Mouse (Mus musculus): ENCODE data around the gene Dnase1l1. TPM values are rescaled to one million over a fixed set of nuclear protein-coding genes. Genes with fewer than 3 reads are reported as not detected.
A peak's percentile ranks its signal among the peaks of the same experiment; 100 is the strongest.

Dnase1l1 gene
- polyA plus RNA-seq, 1 experiment from 2014 or later = 26.2 TPM

GRCm38 (mm10) chrX:74244614-74245083, 37.5 kb downstream of the Dnase1l1 start:
- Histone ChIP-seq H3K4me1 (replicated peaks; ENCODE audit: control insufficient read depth, insufficient read depth, low read length) (no peaks in the 10 kb centered on the region), H3K27ac (ENCODE audit: low read depth, low read length) (0 out of 2 replicates have a peak overlapping the region, but pooled peaks have one; percentile 80), H3K4me2 (replicated peaks; ENCODE audit: low read depth) (peak overlapping the region; percentile 72), H3K9me3 (ENCODE audit: control insufficient read depth) (no peaks in the 10 kb centered on the region), H3K9ac (ENCODE audit: low read depth, low read length) (0 out of 2 replicates have a peak overlapping the region, but pooled peaks have one; percentile 7), H3K4me3 (ENCODE audit: low read depth, low read length) (peak overlapping the region; percentile 45), H3K36me3 (ENCODE audit: control insufficient read depth, insufficient read depth) (peaks cover 6% of the 10 kb centered on the region; the same call in 1 of the 2 replicates), H3K27me3 (replicated peaks; ENCODE audit: control insufficient read depth, insufficient read depth, low read length) (no peaks in the 10 kb centered on the region)
- TF ChIP-seq CTCF (IDR thresholded peaks at IDR 0.05; ENCODE audit: low read depth) = no peak
- 56% methylated on average over 3 of the region's 3 CpGs for WGBS
- no peak for ATAC-seq

DNA sequence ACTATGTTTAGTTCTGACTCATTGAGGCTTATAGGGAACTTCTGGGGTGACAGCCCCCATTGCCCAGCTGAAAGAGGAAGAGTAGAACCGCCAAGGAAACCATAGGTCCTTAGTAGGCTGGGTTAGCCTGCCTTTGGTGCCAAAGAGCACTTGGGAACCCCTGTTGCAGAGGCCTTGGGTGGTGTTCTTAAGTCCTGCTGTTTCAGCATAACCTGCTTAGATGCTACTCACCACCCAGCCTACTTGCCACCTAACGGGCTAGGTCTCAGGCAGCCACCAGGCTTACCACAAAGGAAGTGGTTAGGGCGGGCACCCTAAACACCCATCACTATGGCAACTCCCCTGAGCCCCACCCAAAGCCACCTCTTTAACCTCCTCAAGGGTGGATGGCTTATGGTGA, 38.3 kb downstream of the Dnase1l1 start:
- H3K4me3 ChIP-seq (ENCODE audit: low read depth, low read length) = peak overlapping the region; percentile 45
- no peaks in the 10 kb centered on the region for H3K9me3 ChIP-seq (ENCODE audit: control insufficient read depth)
- TF ChIP-seq CTCF (IDR thresholded peaks at IDR 0.05; ENCODE audit: low read depth) = no peak
- 0 out of 2 replicates have a peak overlapping the region, but pooled peaks have one; percentile 7 for H3K9ac ChIP-seq (ENCODE audit: low read depth, low read length)
- no peaks in the 10 kb centered on the region for H3K4me1 ChIP-seq (replicated peaks; ENCODE audit: control insufficient read depth, insufficient read depth, low read length)
- no peaks in the 10 kb centered on the region for H3K27me3 ChIP-seq (replicated peaks; ENCODE audit: control insufficient read depth, insufficient read depth, low read length)
- H3K27ac ChIP-seq (ENCODE audit: low read depth, low read length) = no peak overlapping the region
- H3K4me2 ChIP-seq (replicated peaks; ENCODE audit: low read depth) = peak overlapping the region; percentile 72
- H3K36me3 ChIP-seq (ENCODE audit: control insufficient read depth, insufficient read depth) = peaks cover 6% of the 10 kb centered on the region; the same call in 1 of the 2 replicates
- no peak for ATAC-seq
- 52% methylated on average over 3 of the region's 3 CpGs for WGBS

GRCm38 (mm10) chrX:74243396-74243795, 38.7 kb downstream of the Dnase1l1 start:
- Histone ChIP-seq H3K9me3 (ENCODE audit: control insufficient read depth) (no peaks in the 10 kb centered on the region), H3K27me3 (replicated peaks; ENCODE audit: control insufficient read depth, insufficient read depth, low read length) (no peaks in the 10 kb centered on the region), H3K4me2 (replicated peaks; ENCODE audit: low read depth) (peak overlapping the region; percentile 72), H3K9ac (ENCODE audit: low read depth, low read length) (no peak overlapping the region), H3K36me3 (ENCODE audit: control insufficient read depth, insufficient read depth) (peaks cover 10% of the 10 kb centered on the region; the same call in 1 of the 2 replicates), H3K4me3 (ENCODE audit: low read depth, low read length) (peak overlapping the region; percentile 45; the same call in 1 of the 2 replicates), H3K27ac (ENCODE audit: low read depth, low read length) (no peak overlapping the region), H3K4me1 (replicated peaks; ENCODE audit: control insufficient read depth, insufficient read depth, low read length) (no peaks in the 10 kb centered on the region)
- no peak for TF ChIP-seq CTCF (IDR thresholded peaks at IDR 0.05; ENCODE audit: low read depth)
- WGBS = 84% methylated on average over 2 of the region's 2 CpGs
- no peak for ATAC-seq

GRCm38 (mm10) chrX:74240332-74240731, 41.8 kb downstream of the Dnase1l1 start:
- Histone ChIP-seq H3K27me3 (replicated peaks; ENCODE audit: control insufficient read depth, insufficient read depth, low read length) (no peaks in the 10 kb centered on the region), H3K9ac (ENCODE audit: low read depth, low read length) (no peak overlapping the region), H3K4me3 (ENCODE audit: low read depth, low read length) (no peak overlapping the region), H3K27ac (ENCODE audit: low read depth, low read length) (no peak overlapping the region), H3K4me1 (replicated peaks; ENCODE audit: control insufficient read depth, insufficient read depth, low read length) (no peaks in the 10 kb centered on the region), H3K4me2 (replicated peaks; ENCODE audit: low read depth) (no peak overlapping the region), H3K36me3 (ENCODE audit: control insufficient read depth, insufficient read depth) (peaks cover 24% of the 10 kb centered on the region; the same call in 1 of the 2 replicates), H3K9me3 (ENCODE audit: control insufficient read depth) (no peaks in the 10 kb centered on the region)
- TF ChIP-seq CTCF (IDR thresholded peaks at IDR 0.05; ENCODE audit: low read depth) = no peak
- 88% methylated on average over 4 of the region's 4 CpGs for WGBS
- ATAC-seq = no peak

DNA sequence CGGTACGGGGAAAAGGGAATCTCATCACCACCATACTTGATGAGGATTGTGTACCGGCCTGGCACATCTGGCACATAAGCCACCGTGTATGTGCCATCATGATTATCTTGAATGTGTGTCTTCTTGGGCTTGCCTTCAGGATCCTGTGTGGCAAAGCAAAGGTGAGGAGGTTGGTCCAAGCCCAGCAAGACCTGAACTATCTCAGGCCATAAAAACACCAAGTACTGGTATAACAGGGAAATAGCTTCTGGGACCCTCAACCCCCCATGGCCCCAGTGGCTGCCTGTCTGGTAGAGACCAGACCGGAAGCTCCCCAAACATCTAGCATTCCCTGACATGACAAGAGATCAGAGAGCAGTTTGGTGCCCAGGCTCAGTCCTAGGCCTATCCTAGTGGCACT, 48.9 kb downstream of the Dnase1l1 start:
- no peak overlapping the region for H3K4me2 ChIP-seq (replicated peaks; ENCODE audit: low read depth)
- H3K4me1 ChIP-seq (replicated peaks; ENCODE audit: control insufficient read depth, insufficient read depth, low read length) = no peaks in the 10 kb centered on the region
- H3K36me3 ChIP-seq (ENCODE audit: control insufficient read depth, insufficient read depth) = peaks cover 23% of the 10 kb centered on the region; the same call in 1 of the 2 replicates
- 90% methylated on average over 5 of the region's 5 CpGs for WGBS
- no peak overlapping the region for H3K27ac ChIP-seq (ENCODE audit: low read depth, low read length)
- TF ChIP-seq CTCF (IDR thresholded peaks at IDR 0.05; ENCODE audit: low read depth) = no peak
- H3K9me3 ChIP-seq (ENCODE audit: control insufficient read depth) = no peaks in the 10 kb centered on the region
- H3K27me3 ChIP-seq (replicated peaks; ENCODE audit: control insufficient read depth, insufficient read depth, low read length) = no peaks in the 10 kb centered on the region
- no peak overlapping the region for H3K9ac ChIP-seq (ENCODE audit: low read depth, low read length)
- H3K4me3 ChIP-seq (ENCODE audit: low read depth, low read length) = no peak overlapping the region
- no peak for ATAC-seq

- no peaks in the 10 kb centered on the region for H3K27me3 ChIP-seq (replicated peaks; ENCODE audit: control insufficient read depth, insufficient read depth, low read length)
- H3K36me3 ChIP-seq (ENCODE audit: control insufficient read depth, insufficient read depth) = peaks cover 7% of the 10 kb centered on the region; the same call in 1 of the 2 replicates
- no peaks in the 10 kb centered on the region for H3K9me3 ChIP-seq (ENCODE audit: control insufficient read depth)
- H3K4me1 ChIP-seq (replicated peaks; ENCODE audit: control insufficient read depth, insufficient read depth, low read length) = no peaks in the 10 kb centered on the region
- no peak for TF ChIP-seq CTCF (IDR thresholded peaks at IDR 0.05; ENCODE audit: low read depth)
- no peak for ATAC-seq
- no peak overlapping the region for H3K4me3 ChIP-seq (ENCODE audit: low read depth, low read length)
- no peak overlapping the region for H3K9ac ChIP-seq (ENCODE audit: low read depth, low read length)
- no peak overlapping the region for H3K27ac ChIP-seq (ENCODE audit: low read depth, low read length)
- WGBS = 43% methylated on average over 1 of the region's 1 CpGs
- H3K4me2 ChIP-seq (replicated peaks; ENCODE audit: low read depth) = no peak overlapping the region
Observed at GRCm38 (mm10) chrX:74230038-74230437, 52.1 kb downstream of the Dnase1l1 start.

Small RNAs within 50 kb of the gene (microRNA-seq; reads per million reads assigned to microRNA genes)
- 1.1 reads per million for gene Mir7091
- not detected for gene Mir7092

Other genes with a start within 250 kb of the Dnase1l1 start
- not detected in 2 replicates for gene Opn1mw, start 154.9 kb downstream of the Dnase1l1 start, polyA plus RNA-seq (2015; fragmentation: Nextera tagmentation; extraction: Ambion mirVana)
- gene Mecp2, start 147.0 kb downstream of the Dnase1l1 start, polyA plus RNA-seq (2015; fragmentation: Nextera tagmentation; extraction: Ambion mirVana) = 7.9 and 8.5 TPM in 2 replicates
- not detected in 2 replicates for gene Tex28, start 114.5 kb downstream of the Dnase1l1 start, polyA plus RNA-seq (2015; fragmentation: Nextera tagmentation; extraction: Ambion mirVana)
- gene Tktl1, start 105.1 kb downstream of the Dnase1l1 start, polyA plus RNA-seq (2015; fragmentation: Nextera tagmentation; extraction: Ambion mirVana) = not detected in 2 replicates
- gene Flna, start 32.5 kb downstream of the Dnase1l1 start, polyA plus RNA-seq (2015; fragmentation: Nextera tagmentation; extraction: Ambion mirVana) = 155 and 170 TPM in 2 replicates
- 13.8 and 14.6 TPM in 2 replicates for gene Emd, start 27.6 kb downstream of the Dnase1l1 start, polyA plus RNA-seq (2015; fragmentation: Nextera tagmentation; extraction: Ambion mirVana)
- 485 and 521 TPM in 2 replicates for gene Rpl10, start 11.5 kb downstream of the Dnase1l1 start, polyA plus RNA-seq (2015; fragmentation: Nextera tagmentation; extraction: Ambion mirVana)
- gene Taz, start 425 bp downstream of the Dnase1l1 start, polyA plus RNA-seq (2015; fragmentation: Nextera tagmentation; extraction: Ambion mirVana) = 64.0 and 64.8 TPM in 2 replicates
- gene Atp6ap1, start 14.8 kb upstream of the Dnase1l1 start, polyA plus RNA-seq (2015; fragmentation: Nextera tagmentation; extraction: Ambion mirVana) = 111 and 115 TPM in 2 replicates
- gene Gdi1, start 22.7 kb upstream of the Dnase1l1 start, polyA plus RNA-seq (2015; fragmentation: Nextera tagmentation; extraction: Ambion mirVana) = 63.9 and 72.4 TPM in 2 replicates
- gene Fam50a, start 30.7 kb upstream of the Dnase1l1 start, polyA plus RNA-seq (2015; fragmentation: Nextera tagmentation; extraction: Ambion mirVana) = 35.6 and 42.9 TPM in 2 replicates
- 0.93 and 1.3 TPM in 2 replicates for gene Plxna3, start 46.7 kb upstream of the Dnase1l1 start, polyA plus RNA-seq (2015; fragmentation: Nextera tagmentation; extraction: Ambion mirVana)
- 58.3 and 62.2 TPM in 2 replicates for gene Lage3, start 71.3 kb upstream of the Dnase1l1 start, polyA plus RNA-seq (2015; fragmentation: Nextera tagmentation; extraction: Ambion mirVana)
- 77.4 and 78.1 TPM in 2 replicates for gene Ubl4a, start 90.9 kb upstream of the Dnase1l1 start, polyA plus RNA-seq (2015; fragmentation: Nextera tagmentation; extraction: Ambion mirVana)
- gene Slc10a3, start 91.0 kb upstream of the Dnase1l1 start, polyA plus RNA-seq (2015; fragmentation: Nextera tagmentation; extraction: Ambion mirVana) = 16.9 and 18.3 TPM in 2 replicates
- gene Fam3a, start 110.9 kb upstream of the Dnase1l1 start, polyA plus RNA-seq (2015; fragmentation: Nextera tagmentation; extraction: Ambion mirVana) = 20.9 and 22.0 TPM in 2 replicates
- 12.0 and 12.7 TPM in 2 replicates for gene Ikbkg, start 111.0 kb upstream of the Dnase1l1 start, polyA plus RNA-seq (2015; fragmentation: Nextera tagmentation; extraction: Ambion mirVana)
- 13.6 and 14.5 TPM in 2 replicates for gene G6pdx, start 146.9 kb upstream of the Dnase1l1 start, polyA plus RNA-seq (2015; fragmentation: Nextera tagmentation; extraction: Ambion mirVana)
- not detected in 2 replicates for gene Gm6880, start 199.1 kb upstream of the Dnase1l1 start, polyA plus RNA-seq (2015; fragmentation: Nextera tagmentation; extraction: Ambion mirVana)

All from intestine, postnatal 0 days (tissue).